Mouse (Mus musculus) common myeloid progenitor, adult 5-6 weeks (primary cell): ENCODE results near the gene Ddx10. TPM values are rescaled to one million over a fixed set of nuclear protein-coding genes. Genes with fewer than 3 reads are reported as not detected.

Experiments
- ATAC-seq: replicated peaks from 2 replicates; pipeline ENCODE4 v1.8.0; 2016; ENCODE audit warnings: low read depth, mild to moderate bottlenecking, moderate TSS enrichment, inconsistent platforms; ENCODE audit not compliant: poor library complexity, severe bottlenecking
- total RNA-seq: library from RNA; stranded (forward); fragments of 200-1000, 187-1606 nt; gene quantifications from 2 replicates; pipeline ENCODE4 v1.2.3, GENCODE M21; 2017

Gene Ddx10
- 83.3 and 86.2 TPM in 2 replicates for total RNA-seq

- peak; percentile 99 for ATAC-seq
These were observed at the start of gene Ddx10 for GRCm38 (mm10) chr9:53247953-53248397. Gene Ddx10 (minus strand): TSS chr9:53248053.

- ATAC-seq, result no peak
These were observed 45.0 kb upstream of the Ddx10 start for GRCm38 (mm10) chr9:53292833-53293232.

- no peak for ATAC-seq
These were observed 42.2 kb upstream of the Ddx10 start for GRCm38 (mm10) chr9:53290006-53290405.

GRCm38 (mm10) chr9:53286793-53287192 lies 38.9 kb upstream of the Ddx10 start:
- ATAC-seq, result no peak

GRCm38 (mm10) chr9:53278997-53279396 lies 31.1 kb upstream of the Ddx10 start:
- no peak for ATAC-seq

- ATAC-seq, result no peak
These were observed 28.5 kb upstream of the Ddx10 start for GRCm38 (mm10) chr9:53276381-53276780.

GRCm38 (mm10) chr9:53272714-53273113 lies 24.9 kb upstream of the Ddx10 start:
- no peak for ATAC-seq

GRCm38 (mm10) chr9:53272207-53272606 lies 24.4 kb upstream of the Ddx10 start:
- ATAC-seq, result no peak

GRCm38 (mm10) chr9:53271281-53272022 lies 23.6 kb upstream of the Ddx10 start:
- ATAC-seq, result peak; percentile 49; the same call in 1 of the 2 replicates

- no peak for ATAC-seq
These were observed 21.6 kb upstream of the Ddx10 start for GRCm38 (mm10) chr9:53269466-53269755.

- ATAC-seq, result peak; percentile 90
These were observed 21.0 kb upstream of the Ddx10 start for GRCm38 (mm10) chr9:53268731-53269465.

- no peak for ATAC-seq
These were observed 20.2 kb upstream of the Ddx10 start for GRCm38 (mm10) chr9:53268036-53268435.

GRCm38 (mm10) chr9:53265589-53265988 lies 17.7 kb upstream of the Ddx10 start:
- no peak for ATAC-seq

GRCm38 (mm10) chr9:53264387-53264786 lies 16.5 kb upstream of the Ddx10 start:
- ATAC-seq, result no peak

- no peak for ATAC-seq
These were observed 10.3 kb upstream of the Ddx10 start for GRCm38 (mm10) chr9:53258199-53258598.

GRCm38 (mm10) chr9:53257772-53258171 lies 9.9 kb upstream of the Ddx10 start:
- ATAC-seq, result no peak

GRCm38 (mm10) chr9:53256690-53257305 lies 8.9 kb upstream of the Ddx10 start:
- no peak for ATAC-seq

GRCm38 (mm10) chr9:53254368-53254767 lies 6.5 kb upstream of the Ddx10 start:
- ATAC-seq, result peak; percentile 86

- ATAC-seq, result peak; percentile 43
These were observed 337 bp downstream of the Ddx10 start for GRCm38 (mm10) chr9:53247516-53247915.

- ATAC-seq, result no peak
These were observed 29.7 kb downstream of the Ddx10 start for GRCm38 (mm10) chr9:53218181-53218580.

- no peak for ATAC-seq
These were observed 39.6 kb downstream of the Ddx10 start for GRCm38 (mm10) chr9:53208283-53208682.
